Mouse (Mus musculus): ENCODE measurements at regions not wholly inside any gene's neighbourhood (a gene's known extent, or its start where the extent isn't known, plus 50 kb on each side); places are given as distances from the start of the nearest gene placed in this dataset.

DNA sequence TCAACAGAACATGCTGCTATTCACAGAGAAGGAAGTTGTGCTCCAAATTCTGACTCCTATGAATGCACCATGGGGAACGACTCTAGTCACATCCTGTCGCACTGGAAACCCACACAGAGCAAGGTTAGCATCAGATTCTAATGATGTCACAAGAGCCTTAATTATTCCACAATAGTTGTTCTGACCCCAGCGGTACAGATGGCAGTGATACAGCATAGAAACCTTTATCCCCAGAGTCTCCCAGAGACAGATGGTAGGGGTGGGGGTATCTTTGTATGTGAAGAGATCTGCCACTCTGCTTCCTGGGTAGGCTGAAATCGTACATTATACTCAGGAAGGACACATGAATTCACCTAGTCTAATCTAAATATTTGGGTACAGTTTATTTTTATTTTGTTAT lies 123.5 kb upstream of the Bank1 start:
- no peak overlapping the region for H3K27ac ChIP-seq (ENCODE audit: insufficient read depth, low read depth, low read length)
- no peak overlapping the region for H3K4me3 ChIP-seq (ENCODE audit: low read depth, low read length)
- no peaks in the 10 kb centered on the region for H3K4me1 ChIP-seq (ENCODE audit: control insufficient read depth, insufficient read depth, insufficient read length, low read length)
- no peaks in the 10 kb centered on the region for H3K27me3 ChIP-seq (ENCODE audit: control insufficient read depth, insufficient read depth, low read length)
- TF ChIP-seq CTCF (IDR thresholded peaks at IDR 0.05; ENCODE audit: extremely low read depth, insufficient read length, insufficient replicate concordance, low read depth, low read length) (no peak), POLR2A (IDR thresholded peaks at IDR 0.05; ENCODE audit: low read depth, low read length) (no peak)
- H3K36me3 ChIP-seq (ENCODE audit: control insufficient read depth, insufficient read depth, low read length) = no peaks in the 10 kb centered on the region
- 78% methylated on average over 4 of the region's 4 CpGs for whole genome bisulfite sequencing

DNA sequence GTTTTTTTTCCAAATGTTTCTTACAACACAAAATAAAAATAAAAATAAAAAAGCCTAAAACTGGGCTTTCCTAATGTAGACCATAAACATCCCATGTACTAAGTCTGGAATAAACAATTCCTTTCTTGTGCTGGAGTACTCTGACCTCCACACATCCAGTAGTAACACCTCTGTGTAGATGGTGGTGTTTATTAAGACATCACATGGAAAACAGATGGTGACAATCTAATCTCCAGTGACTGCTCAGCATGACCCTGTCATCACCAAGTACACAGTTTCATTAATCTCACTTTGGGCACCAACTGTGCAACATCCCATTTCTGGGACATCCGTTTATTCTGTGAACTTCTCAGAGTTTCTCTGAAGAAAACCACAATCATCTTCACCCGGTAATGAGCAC lies 118.7 kb upstream of the Bank1 start:
- Histone ChIP-seq H3K4me1 (ENCODE audit: control insufficient read depth, insufficient read depth, insufficient read length, low read length) (no peaks in the 10 kb centered on the region), H3K27ac (ENCODE audit: insufficient read depth, low read depth, low read length) (no peak overlapping the region), H3K27me3 (ENCODE audit: control insufficient read depth, insufficient read depth, low read length) (no peaks in the 10 kb centered on the region), H3K36me3 (ENCODE audit: control insufficient read depth, insufficient read depth, low read length) (no peaks in the 10 kb centered on the region), H3K4me3 (ENCODE audit: low read depth, low read length) (no peak overlapping the region)
- no peak for TF ChIP-seq POLR2A (IDR thresholded peaks at IDR 0.05; ENCODE audit: low read depth, low read length)
- no peak for TF ChIP-seq CTCF (IDR thresholded peaks at IDR 0.05; ENCODE audit: extremely low read depth, insufficient read length, insufficient replicate concordance, low read depth, low read length)
- WGBS = 70% methylated on average over 2 of the region's 2 CpGs

DNA sequence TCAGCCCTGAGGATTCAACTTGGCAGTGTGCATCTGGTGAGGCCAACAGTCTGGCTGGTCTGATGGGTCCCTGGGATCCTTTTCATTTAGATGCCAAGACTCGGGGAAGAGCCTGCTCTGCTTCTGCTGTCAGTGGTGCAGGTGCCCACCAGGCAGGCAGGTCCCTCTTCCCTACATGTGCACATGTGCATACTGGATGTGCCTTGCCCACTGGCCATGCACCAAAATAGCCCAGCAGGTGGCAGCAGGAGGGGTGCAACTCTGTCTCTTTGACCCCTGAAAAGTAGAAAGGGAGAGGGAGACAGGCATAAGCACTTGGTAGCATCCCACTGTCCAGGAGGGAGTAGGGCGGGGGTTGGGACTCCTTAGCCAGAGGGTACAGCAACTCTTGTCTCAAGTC lies 116.2 kb upstream of the Bank1 start:
- no peaks in the 10 kb centered on the region for H3K4me1 ChIP-seq (ENCODE audit: control insufficient read depth, insufficient read depth, insufficient read length, low read length)
- no peaks in the 10 kb centered on the region for H3K27me3 ChIP-seq (ENCODE audit: control insufficient read depth, insufficient read depth, low read length)
- TF ChIP-seq CTCF (IDR thresholded peaks at IDR 0.05; ENCODE audit: extremely low read depth, insufficient read length, insufficient replicate concordance, low read depth, low read length) (peak; percentile 12; the same call in 1 of the 2 replicates), POLR2A (IDR thresholded peaks at IDR 0.05; ENCODE audit: low read depth, low read length) (no peak)
- H3K4me3 ChIP-seq (ENCODE audit: low read depth, low read length) = no peak overlapping the region
- H3K36me3 ChIP-seq (ENCODE audit: control insufficient read depth, insufficient read depth, low read length) = no peaks in the 10 kb centered on the region
- 88% methylated on average over 2 of the region's 2 CpGs for WGBS
- H3K27ac ChIP-seq (ENCODE audit: insufficient read depth, low read depth, low read length) = no peak overlapping the region

DNA sequence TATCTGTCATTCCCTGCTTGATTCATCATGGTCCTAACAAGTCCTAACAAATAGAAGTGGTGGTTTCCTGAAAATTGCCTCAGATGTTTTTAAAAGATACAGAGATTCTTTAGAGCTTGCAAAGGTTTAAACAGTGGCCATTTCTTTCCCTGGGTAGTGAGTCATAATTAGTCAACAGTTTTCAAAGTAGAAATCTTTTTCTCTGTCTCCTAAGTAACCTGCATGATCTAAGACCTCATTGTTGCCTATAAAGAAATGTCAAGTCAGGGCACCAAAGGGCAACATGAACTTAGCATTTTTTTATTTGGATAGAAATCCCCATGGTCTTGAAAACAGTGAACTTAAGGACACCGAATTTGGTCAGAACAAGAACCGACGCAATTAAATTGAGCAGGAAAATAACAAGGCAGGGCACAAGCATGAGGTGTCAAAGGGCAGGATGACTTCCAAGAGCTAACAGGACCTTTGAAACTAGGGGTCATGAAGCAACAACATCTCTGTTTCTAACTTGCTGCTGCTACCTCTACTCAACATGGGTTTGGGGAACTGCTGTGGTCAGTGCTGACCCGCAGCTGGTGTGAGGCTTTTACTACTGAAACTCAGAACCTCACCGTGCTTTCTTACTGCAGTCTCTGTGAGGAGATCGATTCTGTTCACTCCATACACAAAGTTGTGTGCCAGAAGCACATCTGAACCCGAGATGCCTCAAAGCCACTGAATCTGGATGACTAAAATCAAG lies 114.2 kb upstream of the Bank1 start:
- no peak overlapping the region for H3K4me3 ChIP-seq (ENCODE audit: low read depth, low read length)
- H3K27me3 ChIP-seq (ENCODE audit: control insufficient read depth, insufficient read depth, low read length) = no peaks in the 10 kb centered on the region
- H3K4me1 ChIP-seq (ENCODE audit: control insufficient read depth, insufficient read depth, insufficient read length, low read length) = no peaks in the 10 kb centered on the region
- H3K27ac ChIP-seq (ENCODE audit: insufficient read depth, low read depth, low read length) = no peak overlapping the region
- TF ChIP-seq CTCF (IDR thresholded peaks at IDR 0.05; ENCODE audit: extremely low read depth, insufficient read length, insufficient replicate concordance, low read depth, low read length) (no peak), POLR2A (IDR thresholded peaks at IDR 0.05; ENCODE audit: low read depth, low read length) (no peak)
- H3K36me3 ChIP-seq (ENCODE audit: control insufficient read depth, insufficient read depth, low read length) = no peaks in the 10 kb centered on the region
- 84% methylated on average over 7 of the region's 7 CpGs for WGBS

DNA sequence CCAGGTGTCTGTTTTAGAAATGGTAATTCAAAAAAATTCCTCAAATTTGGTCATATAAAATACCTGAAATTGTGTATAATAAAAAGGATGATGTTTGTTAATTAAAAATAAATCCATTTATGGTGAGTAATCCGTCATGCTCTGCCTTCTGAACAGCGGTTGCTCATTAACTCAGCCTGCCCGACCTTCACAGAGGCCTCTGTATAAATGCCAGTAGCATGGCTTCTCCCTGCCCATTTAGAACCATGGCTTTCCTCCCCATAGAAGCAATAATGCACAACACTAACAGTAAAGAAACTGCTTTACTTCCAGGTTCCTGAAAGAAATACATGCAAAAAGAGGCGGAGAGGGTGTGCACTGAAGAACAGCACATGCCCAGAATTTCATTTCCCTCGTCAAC lies 113.5 kb upstream of the Bank1 start:
- no peak for TF ChIP-seq POLR2A (IDR thresholded peaks at IDR 0.05; ENCODE audit: low read depth, low read length)
- TF ChIP-seq CTCF (IDR thresholded peaks at IDR 0.05; ENCODE audit: extremely low read depth, insufficient read length, insufficient replicate concordance, low read depth, low read length) = no peak
- no peaks in the 10 kb centered on the region for H3K4me1 ChIP-seq (ENCODE audit: control insufficient read depth, insufficient read depth, insufficient read length, low read length)
- H3K27ac ChIP-seq (ENCODE audit: insufficient read depth, low read depth, low read length) = no peak overlapping the region
- no peak overlapping the region for H3K4me3 ChIP-seq (ENCODE audit: low read depth, low read length)
- no peaks in the 10 kb centered on the region for H3K36me3 ChIP-seq (ENCODE audit: control insufficient read depth, insufficient read depth, low read length)
- 69% methylated on average over 5 of the region's 5 CpGs for WGBS
- no peaks in the 10 kb centered on the region for H3K27me3 ChIP-seq (ENCODE audit: control insufficient read depth, insufficient read depth, low read length)

DNA sequence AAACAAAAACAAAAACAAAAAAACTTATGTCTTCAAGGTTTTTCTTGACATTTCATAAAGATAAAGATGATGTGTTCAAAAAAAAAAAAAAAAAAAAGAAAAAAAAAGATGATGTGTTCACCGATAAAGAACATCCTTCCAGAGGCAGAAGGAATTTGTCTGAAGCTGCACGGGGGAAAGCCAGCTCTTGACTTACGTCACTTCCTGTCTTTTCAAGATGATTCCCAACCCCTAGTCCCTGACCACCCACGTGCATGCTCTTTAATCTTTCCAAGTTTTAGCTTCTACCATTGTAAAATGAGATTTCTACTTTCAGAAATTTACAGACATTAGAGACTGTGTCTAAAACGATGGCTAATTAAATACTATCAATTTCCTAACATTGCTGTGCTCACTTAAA lies 108.5 kb upstream of the Bank1 start:
- whole genome bisulfite sequencing = 65% methylated on average over 5 of the region's 5 CpGs
- H3K4me3 ChIP-seq (ENCODE audit: low read depth, low read length) = no peak overlapping the region
- no peaks in the 10 kb centered on the region for H3K36me3 ChIP-seq (ENCODE audit: control insufficient read depth, insufficient read depth, low read length)
- H3K27me3 ChIP-seq (ENCODE audit: control insufficient read depth, insufficient read depth, low read length) = no peaks in the 10 kb centered on the region
- H3K4me1 ChIP-seq (ENCODE audit: control insufficient read depth, insufficient read depth, insufficient read length, low read length) = no peaks in the 10 kb centered on the region
- H3K27ac ChIP-seq (ENCODE audit: insufficient read depth, low read depth, low read length) = no peak overlapping the region
- TF ChIP-seq POLR2A (IDR thresholded peaks at IDR 0.05; ENCODE audit: low read depth, low read length) = no peak
- no peak for TF ChIP-seq CTCF (IDR thresholded peaks at IDR 0.05; ENCODE audit: extremely low read depth, insufficient read length, insufficient replicate concordance, low read depth, low read length)

DNA sequence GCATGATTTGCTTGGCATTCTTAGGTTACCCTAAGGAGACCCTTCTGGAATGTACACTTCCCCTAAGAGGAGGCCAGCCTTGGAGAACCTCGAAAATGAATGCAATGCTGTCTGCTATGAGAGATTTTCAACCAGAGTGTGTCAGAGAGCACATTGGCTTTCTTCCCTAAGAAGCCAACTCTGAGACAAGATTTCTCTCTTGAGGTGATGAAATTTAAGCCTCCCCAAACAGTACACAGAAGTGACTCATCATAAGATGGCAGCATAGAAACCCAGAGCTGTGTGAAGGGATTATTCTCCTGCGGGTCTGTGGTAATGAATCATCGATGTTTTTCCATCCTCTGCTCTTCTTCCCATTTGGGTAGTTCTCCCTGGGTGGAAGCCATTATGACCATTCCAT lies 106.2 kb upstream of the Bank1 start:
- H3K27me3 ChIP-seq (ENCODE audit: control insufficient read depth, insufficient read depth, low read length) = no peaks in the 10 kb centered on the region
- H3K4me3 ChIP-seq (ENCODE audit: low read depth, low read length) = no peak overlapping the region
- H3K4me1 ChIP-seq (ENCODE audit: control insufficient read depth, insufficient read depth, insufficient read length, low read length) = no peaks in the 10 kb centered on the region
- no peak overlapping the region for H3K27ac ChIP-seq (ENCODE audit: insufficient read depth, low read depth, low read length)
- no peak for TF ChIP-seq CTCF (IDR thresholded peaks at IDR 0.05; ENCODE audit: extremely low read depth, insufficient read length, insufficient replicate concordance, low read depth, low read length)
- no peak for TF ChIP-seq POLR2A (IDR thresholded peaks at IDR 0.05; ENCODE audit: low read depth, low read length)
- 83% methylated on average over 3 of the region's 3 CpGs for WGBS
- no peaks in the 10 kb centered on the region for H3K36me3 ChIP-seq (ENCODE audit: control insufficient read depth, insufficient read depth, low read length)
